Mouse (Mus musculus): ENCODE results near the gene Usp50.

DNA sequence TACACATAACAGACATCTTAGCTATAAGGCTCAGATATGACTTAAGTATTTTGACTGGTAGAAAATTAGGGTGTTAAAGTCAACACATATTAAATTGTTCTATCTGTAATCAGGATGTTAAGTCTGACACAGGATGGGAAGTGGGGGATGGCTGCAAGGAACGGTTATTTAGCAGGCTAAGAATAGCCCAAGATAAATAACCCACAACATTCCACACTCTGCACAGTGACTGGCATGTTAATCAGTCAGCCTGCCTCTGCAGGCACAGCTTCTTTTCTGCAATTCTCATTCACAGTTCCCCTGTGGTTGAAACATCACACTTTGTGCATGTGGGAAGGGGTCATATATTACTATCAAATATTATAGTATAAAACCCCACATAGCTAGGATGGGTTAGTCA, 32.6 kb upstream of the Usp50 start:
- TF ChIP-seq EP300 (IDR thresholded peaks at IDR 0.05; ENCODE audit: insufficient read depth, low read depth, low read length): no peak
- TF ChIP-seq POLR2A (IDR thresholded peaks at IDR 0.05; ENCODE audit: insufficient read depth, low read length): no peak

Measured in ES-Bruce4 (cell line).